Mouse (Mus musculus) bone marrow, adult 2 months (tissue): Measurements from ENCODE around the gene Foxp4.

Experiments used
- CTCF ChIP-seq: fragments of 200-500 bp; IDR thresholded peaks from 2 replicates; pipeline ENCODE4 v1.5.1; 2011; ENCODE audit warnings: low read length, control low read depth; ENCODE audit not compliant: control insufficient read depth, insufficient read depth
- POLR2A ChIP-seq: fragments of 200-500 bp; IDR thresholded peaks from 2 replicates; pipeline ENCODE4 v1.6.1; 2011; ENCODE audit warnings: low read depth, mild to moderate bottlenecking, control low read depth, low read length, borderline replicate concordance; ENCODE audit not compliant: control insufficient read depth

DNA sequence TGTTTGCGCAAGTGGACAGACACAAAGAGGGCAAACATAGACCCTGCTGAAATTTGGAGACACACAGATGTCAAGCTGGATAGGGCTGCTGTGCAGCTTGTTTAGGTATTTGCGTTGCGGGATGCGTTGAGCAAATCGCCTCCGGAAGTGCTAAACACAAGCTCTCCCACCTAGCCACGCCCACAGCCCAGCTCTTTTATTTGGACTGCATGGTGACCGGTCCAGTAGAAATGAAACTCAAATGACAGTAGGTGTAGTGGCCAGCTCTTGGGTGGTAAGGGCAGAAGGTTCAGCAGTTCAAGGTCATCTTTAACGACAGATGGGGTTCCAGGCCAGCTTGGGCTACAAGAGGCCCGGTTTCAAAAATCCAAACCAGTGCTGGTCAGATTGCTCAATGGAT, 1.5 kb upstream of the Foxp4 start:
- TF ChIP-seq CTCF, result no peak
- TF ChIP-seq POLR2A, result no peak
